Mouse (Mus musculus) E14TG2a.4 (cell line): ENCODE measurements around the gene Hist1h3d.

Source experiments
- CTCF ChIP-seq: conservative IDR thresholded peaks from 2 replicates; pipeline ENCODE4 v1.5.1; 2014; ENCODE audit warnings: low read length
- POU5F1 ChIP-seq: IDR thresholded peaks from 2 replicates; pipeline ENCODE4 v1.6.1; 2014; ENCODE audit warnings: low read length, borderline replicate concordance

GRCm38 (mm10) chr13:23591206-23591605 is 15.6 kb downstream of the Hist1h3d start:
- no peak for TF ChIP-seq CTCF
- TF ChIP-seq POU5F1 = no peak
